Mouse (Mus musculus): ENCODE measurements around the gene Myh10. TPM values are rescaled to one million over a fixed set of nuclear protein-coding genes. Genes with fewer than 3 reads are reported as not detected.

The Myh10 gene
- polyA plus RNA-seq, 1 experiment from 2014 or later = 165 TPM

DNA sequence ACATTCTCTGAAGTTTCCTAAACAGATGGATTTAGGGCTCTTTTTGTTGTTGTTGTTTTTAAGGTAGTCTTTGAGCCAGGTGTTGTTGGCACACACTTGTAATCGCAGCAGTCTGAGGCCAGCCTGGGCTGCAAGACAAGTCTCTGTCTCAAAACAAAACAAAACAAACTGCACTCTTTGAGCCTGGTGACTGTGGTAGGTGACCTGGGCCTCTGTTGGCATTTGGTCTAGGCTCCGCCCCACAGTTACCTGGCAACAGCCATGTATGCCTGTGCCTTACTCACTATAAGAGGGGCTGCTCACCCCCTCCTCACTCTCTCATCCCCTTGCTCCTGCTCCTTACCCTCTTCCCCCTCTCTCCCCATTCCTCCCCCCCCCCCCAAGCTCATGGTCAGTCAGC lies 170.9 kb downstream of the Myh10 start:
- Histone ChIP-seq H3K27me3 (ENCODE audit: control insufficient read depth, insufficient read depth, low read length) (no peaks in the 10 kb centered on the region), H3K9me3 (ENCODE audit: control insufficient read depth, low read length) (no peaks in the 10 kb centered on the region), H3K36me3 (ENCODE audit: control insufficient read depth, insufficient read depth, low read length) (no peaks in the 10 kb centered on the region), H3K9ac (ENCODE audit: low read length) (no peak overlapping the region), H3K27ac (ENCODE audit: low read depth, low read length) (no peak overlapping the region), H3K4me3 (ENCODE audit: low read depth, low read length) (no peak overlapping the region), H3K4me1 (replicated peaks; ENCODE audit: control insufficient read depth, insufficient read depth, low read length) (no peaks in the 10 kb centered on the region), H3K4me2 (ENCODE audit: low read depth, low read length, severe bottlenecking) (no peak overlapping the region)
- 74% methylated on average over 2 of the region's 2 CpGs for WGBS
- no peak for DNase-seq (ENCODE audit: low spot score)
- no peak for ATAC-seq (replicated peaks; ENCODE audit: low FRiP score)

- DNase-seq (ENCODE audit: low spot score) (no peak), ATAC-seq (replicated peaks; ENCODE audit: low FRiP score) (no peak)
- H3K9me3 ChIP-seq (ENCODE audit: control insufficient read depth, low read length) = no peaks in the 10 kb centered on the region
- no peak overlapping the region for H3K4me3 ChIP-seq (ENCODE audit: low read depth, low read length)
- H3K27ac ChIP-seq (ENCODE audit: low read depth, low read length) = no peak overlapping the region
- H3K4me1 ChIP-seq (replicated peaks; ENCODE audit: control insufficient read depth, insufficient read depth, low read length) = no peaks in the 10 kb centered on the region
- H3K27me3 ChIP-seq (ENCODE audit: control insufficient read depth, insufficient read depth, low read length) = no peaks in the 10 kb centered on the region
- H3K36me3 ChIP-seq (ENCODE audit: control insufficient read depth, insufficient read depth, low read length) = no peaks in the 10 kb centered on the region
- 76% methylated on average over 4 of the region's 4 CpGs for WGBS
- no peak overlapping the region for H3K4me2 ChIP-seq (ENCODE audit: low read depth, low read length, severe bottlenecking)
- H3K9ac ChIP-seq (ENCODE audit: low read length) = no peak overlapping the region
Measured at GRCm38 (mm10) chr11:68863631-68864091, 172.3 kb downstream of the Myh10 start.

DNA sequence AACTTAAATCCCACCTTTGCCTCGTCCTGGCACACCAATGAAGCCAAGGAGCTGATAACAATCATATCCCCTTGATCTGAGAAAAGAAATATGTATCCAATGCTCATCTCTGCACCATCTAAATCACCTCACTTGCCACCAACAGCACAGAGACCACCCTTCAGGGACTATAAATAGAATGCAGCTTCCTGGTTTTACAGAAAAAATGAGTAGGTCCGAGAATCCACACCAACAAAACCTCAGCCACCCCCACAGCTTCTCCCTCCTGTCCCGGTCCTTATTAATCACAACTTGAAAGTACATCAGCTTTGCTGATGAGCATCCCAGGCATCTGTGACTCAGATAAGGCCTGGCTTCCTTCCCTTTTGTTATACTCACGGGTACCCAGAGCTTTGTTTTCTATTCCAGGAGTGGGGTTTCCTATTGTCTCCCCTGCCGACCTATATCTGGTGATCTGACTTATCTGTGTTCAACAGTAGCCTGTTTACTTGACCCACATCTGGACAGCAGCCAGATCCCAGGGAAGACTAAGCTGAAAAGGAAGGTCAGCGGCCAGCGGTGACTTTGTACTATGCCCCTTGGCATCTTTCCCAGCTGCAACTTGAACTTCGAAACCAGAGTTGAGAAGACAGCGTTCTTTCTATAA lies 173.3 kb downstream of the Myh10 start:
- Histone ChIP-seq H3K4me1 (replicated peaks; ENCODE audit: control insufficient read depth, insufficient read depth, low read length) (no peaks in the 10 kb centered on the region), H3K36me3 (ENCODE audit: control insufficient read depth, insufficient read depth, low read length) (no peaks in the 10 kb centered on the region), H3K4me2 (ENCODE audit: low read depth, low read length, severe bottlenecking) (no peak overlapping the region), H3K4me3 (ENCODE audit: low read depth, low read length) (no peak overlapping the region), H3K9ac (ENCODE audit: low read length) (no peak overlapping the region), H3K27ac (ENCODE audit: low read depth, low read length) (no peak overlapping the region), H3K27me3 (ENCODE audit: control insufficient read depth, insufficient read depth, low read length) (no peaks in the 10 kb centered on the region), H3K9me3 (ENCODE audit: control insufficient read depth, low read length) (no peaks in the 10 kb centered on the region)
- ATAC-seq (replicated peaks; ENCODE audit: low FRiP score) (no peak), DNase-seq (ENCODE audit: low spot score) (peak; percentile 44)
- WGBS = 71% methylated on average over 9 of the region's 9 CpGs

Other genes with a start within 250 kb of the Myh10 start
- 1.6 and 1.9 TPM in 2 replicates for gene Pik3r6, start 188.5 kb upstream of the Myh10 start, polyA plus RNA-seq (2014; fragmentation: Nextera tagmentation; extraction: Ambion mirVana)
- gene Mfsd6l, start 135.4 kb upstream of the Myh10 start, polyA plus RNA-seq (2014; fragmentation: Nextera tagmentation; extraction: Ambion mirVana) = not detected in 2 replicates
- gene Ccdc42, start 104.5 kb upstream of the Myh10 start, polyA plus RNA-seq (2014; fragmentation: Nextera tagmentation; extraction: Ambion mirVana) = 0.51 and 0.87 TPM in 2 replicates
- gene Ndel1, start 180.3 kb downstream of the Myh10 start, polyA plus RNA-seq (2014; fragmentation: Nextera tagmentation; extraction: Ambion mirVana) = 46.9 and 51.2 TPM in 2 replicates
- gene Rnf222, start 197.0 kb downstream of the Myh10 start, polyA plus RNA-seq (2014; fragmentation: Nextera tagmentation; extraction: Ambion mirVana) = not detected in 2 replicates
- 825 and 852 TPM in 2 replicates for gene Rpl26, start 210.0 kb downstream of the Myh10 start, polyA plus RNA-seq (2014; fragmentation: Nextera tagmentation; extraction: Ambion mirVana)
- not detected in 2 replicates for gene Odf4, start 235.5 kb downstream of the Myh10 start, polyA plus RNA-seq (2014; fragmentation: Nextera tagmentation; extraction: Ambion mirVana)

Data from forebrain, embryonic 11.5 days (tissue).